ENCODE assay signal across 15 mouse cellular contexts in genomic region chr6:27211953-27212352, GRCm38 (mm10).
DNase-seq lines count a peak whose midpoint lies in the region; ATAC-seq and TF ChIP-seq lines count a peak whose summit lies in the region.
"Had no signal": no experiment of that assay in that cellular context is flagged by ENCODE, and none has a peak within 500 bp of the region (broad histone marks: within the 10 kb centered on the region; RNA-seq: fewer than 3 reads in every experiment).

No protein-coding gene starts in this region.

- H3K4me2 ChIP-seq in forebrain, embryonic 13.5 days: no peak overlapping the region
- H3K4me2 ChIP-seq in midbrain, postnatal 0 days (ENCODE audit: low read depth, low read length, poor library complexity, severe bottlenecking): no peak overlapping the region
- H3K4me2 ChIP-seq in midbrain, embryonic 16.5 days (ENCODE audit: low read length): no peak overlapping the region
- H3K4me2 ChIP-seq: heart, embryonic 13.5 days; limb, embryonic 15.5 days had no signal

- WGBS in forebrain, embryonic 13.5 days: 78% methylated on average over 4 of the region's 4 CpGs
- WGBS in forebrain, embryonic 10.5 days: 90% methylated on average over 4 of the region's 4 CpGs
- WGBS in midbrain, postnatal 0 days: 58% methylated on average over 4 of the region's 4 CpGs
- 66% methylated on average over 4 of the region's 4 CpGs for WGBS in midbrain, embryonic 16.5 days

- no peak for TF ChIP-seq CTCF in midbrain, postnatal 0 days (IDR thresholded peaks at IDR 0.05)

- no peak overlapping the region for H3K4me3 ChIP-seq in forebrain, embryonic 13.5 days
- H3K4me3 ChIP-seq in forebrain, embryonic 10.5 days: no peak overlapping the region
- no peak overlapping the region for H3K4me3 ChIP-seq in midbrain, postnatal 0 days (ENCODE audit: low read depth, low read length)
- H3K4me3 ChIP-seq in midbrain, embryonic 16.5 days (ENCODE audit: low read depth, low read length): no peak overlapping the region
- H3K4me3 ChIP-seq: heart, embryonic 13.5 days; limb, embryonic 15.5 days had no signal

- H3K9ac ChIP-seq in forebrain, embryonic 13.5 days: no peak overlapping the region
- H3K9ac ChIP-seq in midbrain, postnatal 0 days (replicated peaks; ENCODE audit: low read length, poor library complexity, severe bottlenecking): no peak overlapping the region
- no peak overlapping the region for H3K9ac ChIP-seq in midbrain, embryonic 16.5 days (ENCODE audit: low read depth, low read length)
- H3K9ac ChIP-seq: heart, embryonic 13.5 days; limb, embryonic 15.5 days had no signal

- no peaks in the 10 kb centered on the region for H3K4me1 ChIP-seq in forebrain, embryonic 13.5 days
- H3K4me1 ChIP-seq in forebrain, embryonic 10.5 days: no peaks in the 10 kb centered on the region
- no peaks in the 10 kb centered on the region for H3K4me1 ChIP-seq in midbrain, postnatal 0 days (ENCODE audit: insufficient read depth, low read length)
- no peaks in the 10 kb centered on the region for H3K4me1 ChIP-seq in midbrain, embryonic 16.5 days (ENCODE audit: control insufficient read depth, insufficient read depth, low read length)
- H3K4me1 ChIP-seq: heart, embryonic 13.5 days; limb, embryonic 15.5 days had no signal

- no peak overlapping the region for H3K27ac ChIP-seq in forebrain, embryonic 13.5 days
- no peak overlapping the region for H3K27ac ChIP-seq in forebrain, embryonic 10.5 days
- H3K27ac ChIP-seq in midbrain, postnatal 0 days (ENCODE audit: low read depth, low read length): no peak overlapping the region
- H3K27ac ChIP-seq in midbrain, embryonic 16.5 days (ENCODE audit: low read length): no peak overlapping the region
- H3K27ac ChIP-seq: heart, embryonic 13.5 days; limb, embryonic 15.5 days had no signal

- no peaks in the 10 kb centered on the region for H3K36me3 ChIP-seq in forebrain, embryonic 13.5 days (ENCODE audit: poor library complexity, severe bottlenecking)
- no peaks in the 10 kb centered on the region for H3K36me3 ChIP-seq in forebrain, embryonic 10.5 days (replicated peaks)
- no peaks in the 10 kb centered on the region for H3K36me3 ChIP-seq in midbrain, postnatal 0 days (ENCODE audit: insufficient read depth, low read length)
- no peaks in the 10 kb centered on the region for H3K36me3 ChIP-seq in midbrain, embryonic 16.5 days (ENCODE audit: control insufficient read depth, insufficient read depth, low read length)
- H3K36me3 ChIP-seq: heart, embryonic 13.5 days; limb, embryonic 15.5 days had no signal

- ATAC-seq in forebrain, embryonic 13.5 days: peak; percentile 61; the same call in 1 of the 2 replicates
- ATAC-seq in midbrain, postnatal 0 days (ENCODE audit: low FRiP score): no peak
- ATAC-seq in midbrain, embryonic 16.5 days: no peak
- ATAC-seq: hindbrain, embryonic 16.5 days had no signal

- no peaks in the 10 kb centered on the region for H3K9me3 ChIP-seq in forebrain, embryonic 13.5 days (replicated peaks)
- no peaks in the 10 kb centered on the region for H3K9me3 ChIP-seq in forebrain, embryonic 10.5 days
- no peaks in the 10 kb centered on the region for H3K9me3 ChIP-seq in midbrain, postnatal 0 days (ENCODE audit: low read length)
- no peaks in the 10 kb centered on the region for H3K9me3 ChIP-seq in midbrain, embryonic 16.5 days (replicated peaks; ENCODE audit: control insufficient read depth, low read length, poor library complexity, severe bottlenecking)
- H3K9me3 ChIP-seq: heart, embryonic 13.5 days; limb, embryonic 15.5 days had no signal

- DNase-seq in forebrain, embryonic 10.5 days (ENCODE audit: extremely low spot score, low spot score): no peak
- peak; percentile 17 for DNase-seq in midbrain, postnatal 0 days (ENCODE audit: low spot score)
- DNase-seq in adrenal gland, postnatal 36 days: peak; percentile 54 to 60
- DNase-seq in natural killer cell, adult 2 months (ENCODE audit: low spot score in 2 of 2): no peak
- DNase-seq in heart, adult 18-20 months: no peak
- DNase-seq: heart, postnatal 36 days; kidney, adult 2 months; kidney, postnatal 4 days; right cerebral cortex, postnatal 25 days; thymus, postnatal 36 days had no signal

- no peaks in the 10 kb centered on the region for H3K27me3 ChIP-seq in forebrain, embryonic 13.5 days
- H3K27me3 ChIP-seq in forebrain, embryonic 10.5 days (ENCODE audit: poor library complexity, severe bottlenecking): no peaks in the 10 kb centered on the region
- no peaks in the 10 kb centered on the region for H3K27me3 ChIP-seq in midbrain, postnatal 0 days (ENCODE audit: insufficient read depth, low read length)
- H3K27me3 ChIP-seq in midbrain, embryonic 16.5 days (ENCODE audit: control insufficient read depth, insufficient read depth, low read depth, low read length): no peaks in the 10 kb centered on the region
- H3K27me3 ChIP-seq: heart, embryonic 13.5 days; limb, embryonic 15.5 days had no signal

Comparison
In these comparisons a context has a peak if more than half of its experiments do, and no peak if none do; other contexts are left out.
1. DNase-seq: peak in midbrain, postnatal 0 days (single experiment) and adrenal gland, postnatal 36 days (2 of 2); none in forebrain, embryonic 10.5 days (single experiment), natural killer cell, adult 2 months (0 of 2) and heart, adult 18-20 months (0 of 2).